Mouse (Mus musculus): Measurements from ENCODE around the gene Serpinb9.
"Not testable (repeated sequence)": the region's sequence is repeated elsewhere in the genome, so short reads cannot be mapped to it uniquely, and the experiment has no call there.

Serpinb9 gene

GRCm38 (mm10) chr13:33002950-33003349, at the start of gene Serpinb9:
Gene Serpinb9, plus strand, starts transcription at chr13:33003250.
- no peak for DNase-seq

- DNase-seq: no peak
Measured at GRCm38 (mm10) chr13:32956537-32956936, 46.5 kb upstream of the Serpinb9 start.

GRCm38 (mm10) chr13:32957917-32958316, 45.1 kb upstream of the Serpinb9 start:
- no peak for DNase-seq

GRCm38 (mm10) chr13:32958521-32958920, 44.5 kb upstream of the Serpinb9 start:
- DNase-seq: not testable (repeated sequence)

GRCm38 (mm10) chr13:32963990-32964753, 38.9 kb upstream of the Serpinb9 start:
- DNase-seq: no peak

GRCm38 (mm10) chr13:32964989-32965811, 37.9 kb upstream of the Serpinb9 start, which contains the start of gene Serpinb6b:
Gene Serpinb6b, plus strand, starts transcription at chr13:32965209.
- DNase-seq: peak; percentile 8

- DNase-seq: no peak
Measured at GRCm38 (mm10) chr13:32966116-32966515, 36.9 kb upstream of the Serpinb9 start.

GRCm38 (mm10) chr13:32967233-32967632, 35.8 kb upstream of the Serpinb9 start:
- no peak for DNase-seq

- no peak for DNase-seq
Measured at GRCm38 (mm10) chr13:32968353-32968984, 34.6 kb upstream of the Serpinb9 start.

- no peak for DNase-seq
Measured at GRCm38 (mm10) chr13:32968996-32969640, 33.9 kb upstream of the Serpinb9 start.

GRCm38 (mm10) chr13:32969641-32970040, 33.4 kb upstream of the Serpinb9 start:
- no peak for DNase-seq

GRCm38 (mm10) chr13:32970776-32971175, 32.3 kb upstream of the Serpinb9 start:
- no peak for DNase-seq

- DNase-seq: no peak
Measured at GRCm38 (mm10) chr13:32974268-32974667, 28.8 kb upstream of the Serpinb9 start.

- no peak for DNase-seq
Measured at GRCm38 (mm10) chr13:32974889-32975460, 28.1 kb upstream of the Serpinb9 start.

- no peak for DNase-seq
Measured at GRCm38 (mm10) chr13:32975710-32976109, 27.3 kb upstream of the Serpinb9 start.

- DNase-seq: no peak
Measured at GRCm38 (mm10) chr13:32982556-32983042, 20.5 kb upstream of the Serpinb9 start.

GRCm38 (mm10) chr13:32986256-32986655, 16.8 kb upstream of the Serpinb9 start:
- no peak for DNase-seq

GRCm38 (mm10) chr13:32993152-32993893, 9.7 kb upstream of the Serpinb9 start:
- no peak for DNase-seq

GRCm38 (mm10) chr13:32993894-32994242, 9.2 kb upstream of the Serpinb9 start:
- DNase-seq: no peak

- DNase-seq: no peak
Measured at GRCm38 (mm10) chr13:32995051-32995450, 8.0 kb upstream of the Serpinb9 start.

GRCm38 (mm10) chr13:33001341-33001740, 1.7 kb upstream of the Serpinb9 start:
- no peak for DNase-seq

Data from cerebellum, postnatal 14 days (tissue).